Mouse (Mus musculus): Measurements from ENCODE around the gene Gm26992. TPM values are rescaled to one million over a fixed set of nuclear protein-coding genes. Genes with fewer than 3 reads are reported as not detected.
"Not testable (repeated sequence)": the region's sequence is repeated elsewhere in the genome, so short reads cannot be mapped to it uniquely, and the experiment has no call there.

Gene Gm26992
- polyA plus RNA-seq, 1 experiment from 2014 or later = not detected

DNA sequence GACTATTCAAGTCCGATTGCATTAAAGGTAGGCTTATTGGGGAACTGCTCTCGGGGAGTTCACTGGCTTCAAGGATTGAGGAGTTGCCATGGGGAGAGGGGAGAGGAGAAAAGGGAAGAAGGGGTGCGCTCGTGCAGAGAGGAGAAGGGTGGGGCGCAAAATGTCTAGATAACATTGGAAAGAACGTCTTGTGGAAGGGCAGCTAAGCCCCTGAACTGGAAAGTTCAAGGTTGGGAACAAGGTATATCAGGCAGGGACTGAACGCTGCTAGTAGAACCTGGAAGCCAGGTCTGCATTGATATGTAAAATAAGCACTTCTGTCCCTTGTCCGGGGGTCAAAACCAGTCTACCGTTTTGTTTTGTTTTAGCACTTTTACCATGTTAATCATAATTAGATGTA is 16.2 kb downstream of the Gm26992 start:
- no peak overlapping the region for H3K27ac ChIP-seq (ENCODE audit: low read depth, low read length)
- peaks cover 37% of the 10 kb centered on the region for H3K27me3 ChIP-seq (ENCODE audit: control insufficient read depth, insufficient read depth, low read length)
- no peak for ATAC-seq (replicated peaks; ENCODE audit: insufficient number of reproducible peaks, low FRiP score, low TSS enrichment)
- H3K36me3 ChIP-seq (ENCODE audit: control insufficient read depth, insufficient read depth, low read length) = no peaks in the 10 kb centered on the region
- no peak overlapping the region for H3K4me2 ChIP-seq
- H3K9me3 ChIP-seq (replicated peaks; ENCODE audit: control insufficient read depth, low read length) = no peaks in the 10 kb centered on the region
- H3K9ac ChIP-seq (ENCODE audit: low read depth, low read length) = no peak overlapping the region
- H3K4me1 ChIP-seq (ENCODE audit: control insufficient read depth, insufficient read depth, low read length) = no peaks in the 10 kb centered on the region
- 15% methylated on average over 9 of the region's 9 CpGs for WGBS (ENCODE audit: insufficient replicate concordance)
- no peak overlapping the region for H3K4me3 ChIP-seq (ENCODE audit: low read depth, low read length)

DNA sequence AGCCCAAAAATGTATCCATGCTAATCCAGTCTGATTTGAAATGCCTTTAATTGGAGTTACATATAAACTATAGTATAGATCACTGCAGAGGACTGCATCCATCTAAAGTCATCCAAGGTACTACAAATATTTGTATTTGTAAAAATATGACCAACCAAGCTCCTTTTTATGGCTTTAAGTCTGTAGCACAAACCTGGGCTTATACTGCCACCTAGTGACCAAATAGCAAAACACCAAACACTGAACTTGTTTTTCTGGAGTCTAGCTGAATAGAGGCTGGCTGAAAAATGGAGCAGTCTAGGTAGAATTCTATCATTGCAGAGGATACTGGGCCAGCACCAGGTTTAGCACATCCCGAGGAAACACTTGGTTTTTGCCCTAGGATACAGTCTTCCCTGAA is 19.0 kb downstream of the Gm26992 start:
- H3K27me3 ChIP-seq (ENCODE audit: control insufficient read depth, insufficient read depth, low read length) = peaks cover 36% of the 10 kb centered on the region
- H3K4me3 ChIP-seq (ENCODE audit: low read depth, low read length) = no peak overlapping the region
- WGBS (ENCODE audit: insufficient replicate concordance) = 4% methylated on average over 1 of the region's 1 CpGs

GRCm38 (mm10) chrX:103443755-103444154 is 21.9 kb downstream of the Gm26992 start:
- Histone ChIP-seq H3K9ac (ENCODE audit: low read depth, low read length) (no peak overlapping the region), H3K4me1 (ENCODE audit: control insufficient read depth, insufficient read depth, low read length) (no peaks in the 10 kb centered on the region), H3K27me3 (ENCODE audit: control insufficient read depth, insufficient read depth, low read length) (peaks cover 43% of the 10 kb centered on the region), H3K27ac (ENCODE audit: low read depth, low read length) (no peak overlapping the region), H3K4me2 (no peak overlapping the region), H3K4me3 (ENCODE audit: low read depth, low read length) (no peak overlapping the region), H3K9me3 (replicated peaks; ENCODE audit: control insufficient read depth, low read length) (no peaks in the 10 kb centered on the region), H3K36me3 (ENCODE audit: control insufficient read depth, insufficient read depth, low read length) (no peaks in the 10 kb centered on the region)
- no peak for ATAC-seq (replicated peaks; ENCODE audit: insufficient number of reproducible peaks, low FRiP score, low TSS enrichment)
- WGBS (ENCODE audit: insufficient replicate concordance) = 32% methylated on average over 7 of the region's 7 CpGs

More for the DNA sequence above, 19.0 kb downstream of the Gm26992 start:
- H3K27ac ChIP-seq (ENCODE audit: low read depth, low read length) = no peak overlapping the region
- H3K36me3 ChIP-seq (ENCODE audit: control insufficient read depth, insufficient read depth, low read length) = no peaks in the 10 kb centered on the region
- H3K4me1 ChIP-seq (ENCODE audit: control insufficient read depth, insufficient read depth, low read length) = no peaks in the 10 kb centered on the region
- no peaks in the 10 kb centered on the region for H3K9me3 ChIP-seq (replicated peaks; ENCODE audit: control insufficient read depth, low read length)
- no peak overlapping the region for H3K9ac ChIP-seq (ENCODE audit: low read depth, low read length)
- no peak for ATAC-seq (replicated peaks; ENCODE audit: insufficient number of reproducible peaks, low FRiP score, low TSS enrichment)
- H3K4me2 ChIP-seq = no peak overlapping the region

DNA sequence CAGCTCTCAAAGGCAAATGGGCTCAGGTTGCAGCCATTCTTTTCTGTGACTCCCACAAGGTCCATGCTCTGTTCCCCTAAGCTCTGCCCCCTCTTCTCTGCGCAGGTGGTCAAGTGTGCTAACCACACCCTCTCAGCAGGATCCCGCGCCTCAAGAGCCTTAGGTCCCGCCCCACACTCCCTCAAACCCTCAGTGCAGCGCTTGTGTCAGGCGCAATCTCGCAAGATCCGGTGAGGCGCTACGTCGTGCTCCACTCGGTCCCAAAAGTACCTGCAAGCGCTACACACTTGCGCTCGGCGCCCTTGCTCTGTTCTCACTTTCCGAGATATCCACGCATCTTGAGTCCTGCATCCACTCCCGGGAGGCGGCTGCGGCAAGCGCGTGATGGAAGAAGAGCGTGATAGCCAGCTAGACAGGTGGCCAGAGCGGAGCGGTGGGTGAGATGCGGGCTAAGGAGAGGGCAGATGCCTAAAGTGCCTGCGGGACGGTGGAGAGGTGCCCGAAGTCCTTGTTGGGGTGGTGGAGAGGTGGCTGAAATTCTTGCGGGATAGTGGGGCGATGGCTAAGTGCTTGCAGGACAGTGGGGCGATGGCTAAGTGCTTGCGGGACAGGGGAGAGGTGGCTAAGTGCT is 25.8 kb downstream of the Gm26992 start:
- peak overlapping the region; percentile 34; the same call in 1 of the 2 replicates for H3K9ac ChIP-seq (ENCODE audit: low read depth, low read length)
- H3K9me3 ChIP-seq (replicated peaks; ENCODE audit: control insufficient read depth, low read length) = no peaks in the 10 kb centered on the region
- WGBS (ENCODE audit: insufficient replicate concordance) = 9% methylated on average over 34 of the region's 34 CpGs
- peak overlapping the region; percentile 40 for H3K4me3 ChIP-seq (ENCODE audit: low read depth, low read length)
- peak overlapping the region; percentile 69 for H3K4me2 ChIP-seq
- H3K4me1 ChIP-seq (ENCODE audit: control insufficient read depth, insufficient read depth, low read length) = no peaks in the 10 kb centered on the region
- no peak overlapping the region for H3K27ac ChIP-seq (ENCODE audit: low read depth, low read length)
- peaks cover 34% of the 10 kb centered on the region for H3K27me3 ChIP-seq (ENCODE audit: control insufficient read depth, insufficient read depth, low read length)
- H3K36me3 ChIP-seq (ENCODE audit: control insufficient read depth, insufficient read depth, low read length) = no peaks in the 10 kb centered on the region
- ATAC-seq (replicated peaks; ENCODE audit: insufficient number of reproducible peaks, low FRiP score, low TSS enrichment) = no peak

GRCm38 (mm10) chrX:103448429-103448828 is 26.6 kb downstream of the Gm26992 start:
- H3K27ac ChIP-seq (ENCODE audit: low read depth, low read length); H3K4me1 ChIP-seq (ENCODE audit: control insufficient read depth, insufficient read depth, low read length); H3K9ac ChIP-seq (ENCODE audit: low read depth, low read length); H3K9me3 ChIP-seq (replicated peaks; ENCODE audit: control insufficient read depth, low read length); H3K36me3 ChIP-seq (ENCODE audit: control insufficient read depth, insufficient read depth, low read length); ATAC-seq (replicated peaks; ENCODE audit: insufficient number of reproducible peaks, low FRiP score, low TSS enrichment): not testable (repeated sequence)
- 36% methylated on average over 10 of the region's 13 CpGs for WGBS (ENCODE audit: insufficient replicate concordance)
- Histone ChIP-seq H3K4me2 (peak overlapping the region; percentile 69), H3K27me3 (ENCODE audit: control insufficient read depth, insufficient read depth, low read length) (peaks cover 28% of the 10 kb centered on the region), H3K4me3 (ENCODE audit: low read depth, low read length) (peak overlapping the region; percentile 40; the same call in 1 of the 2 replicates)

DNA sequence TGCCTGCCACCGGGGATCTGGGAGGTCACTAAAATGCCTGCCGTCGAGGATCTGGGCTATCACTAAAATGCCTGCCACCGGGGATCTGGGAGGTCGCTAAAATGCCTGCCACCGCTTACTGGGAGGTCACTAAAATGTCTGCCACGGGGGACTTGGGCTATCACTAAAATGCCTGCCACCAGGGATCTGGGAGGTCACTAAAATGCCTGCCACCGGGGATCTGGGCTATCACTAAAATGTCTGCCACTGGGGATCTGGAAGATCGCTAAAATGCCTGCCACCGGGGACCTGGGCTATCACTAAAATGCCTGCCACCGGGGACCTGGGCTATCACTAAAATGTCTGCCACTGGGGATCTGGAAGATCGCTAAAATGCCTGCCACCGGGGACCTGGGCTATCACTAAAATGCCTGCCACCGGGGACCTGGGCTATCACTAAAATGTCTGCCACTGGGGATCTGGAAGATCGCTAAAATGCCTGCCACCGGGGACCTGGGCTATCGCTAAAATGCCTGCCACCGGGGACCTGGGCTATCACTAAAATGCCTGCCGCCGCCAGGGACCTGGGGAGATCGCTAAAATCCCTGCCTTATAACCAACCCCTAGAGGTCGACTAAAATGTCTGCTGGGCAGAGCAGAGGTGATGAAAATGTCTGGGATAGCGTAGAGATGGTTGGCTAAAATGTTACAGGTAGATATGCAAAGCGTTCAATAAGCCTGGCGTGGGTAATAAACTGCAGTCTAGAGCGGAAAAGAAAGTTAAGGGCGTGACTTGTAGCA is 27.3 kb downstream of the Gm26992 start:
- ATAC-seq (replicated peaks; ENCODE audit: insufficient number of reproducible peaks, low FRiP score, low TSS enrichment); H3K4me2 ChIP-seq; H3K9ac ChIP-seq (ENCODE audit: low read depth, low read length); H3K9me3 ChIP-seq (replicated peaks; ENCODE audit: control insufficient read depth, low read length); H3K27ac ChIP-seq (ENCODE audit: low read depth, low read length); H3K4me3 ChIP-seq (ENCODE audit: low read depth, low read length); H3K4me1 ChIP-seq (ENCODE audit: control insufficient read depth, insufficient read depth, low read length); H3K36me3 ChIP-seq (ENCODE audit: control insufficient read depth, insufficient read depth, low read length): not testable (repeated sequence)
- H3K27me3 ChIP-seq (ENCODE audit: control insufficient read depth, insufficient read depth, low read length) = peaks cover 26% of the 10 kb centered on the region
- WGBS (ENCODE audit: insufficient replicate concordance) = 62% methylated on average over 18 of the region's 27 CpGs

DNA sequence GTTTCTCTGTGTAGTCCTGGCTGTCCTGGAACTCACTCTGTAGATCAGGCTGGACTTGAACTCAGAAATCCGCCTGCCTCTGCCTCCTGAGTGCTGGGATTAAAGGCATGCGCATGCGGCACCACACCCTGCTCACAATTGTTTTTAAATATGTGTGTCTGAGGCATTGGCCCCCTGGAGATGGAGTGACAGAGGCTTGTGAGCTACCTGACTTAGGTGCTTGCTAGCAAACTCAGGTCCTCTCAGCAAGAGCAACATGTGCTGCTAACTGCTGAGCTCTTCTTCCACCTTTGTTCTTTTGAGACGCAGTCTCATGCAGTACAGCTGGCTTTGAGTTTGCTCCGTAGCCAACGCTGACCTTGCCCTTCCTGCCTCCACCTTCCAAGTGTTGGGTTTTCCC is 31.0 kb downstream of the Gm26992 start:
- no peak overlapping the region for H3K27ac ChIP-seq (ENCODE audit: low read depth, low read length)
- H3K27me3 ChIP-seq (ENCODE audit: control insufficient read depth, insufficient read depth, low read length) = peaks cover 10% of the 10 kb centered on the region
- ATAC-seq (replicated peaks; ENCODE audit: insufficient number of reproducible peaks, low FRiP score, low TSS enrichment) = no peak
- no peaks in the 10 kb centered on the region for H3K9me3 ChIP-seq (replicated peaks; ENCODE audit: control insufficient read depth, low read length)
- WGBS (ENCODE audit: insufficient replicate concordance) = 73% methylated on average over 6 of the region's 6 CpGs
- no peak overlapping the region for H3K4me2 ChIP-seq
- H3K9ac ChIP-seq (ENCODE audit: low read depth, low read length) = no peak overlapping the region
- no peak overlapping the region for H3K4me3 ChIP-seq (ENCODE audit: low read depth, low read length)
- H3K4me1 ChIP-seq (ENCODE audit: control insufficient read depth, insufficient read depth, low read length) = no peaks in the 10 kb centered on the region
- H3K36me3 ChIP-seq (ENCODE audit: control insufficient read depth, insufficient read depth, low read length) = no peaks in the 10 kb centered on the region

- no peak for ATAC-seq (replicated peaks; ENCODE audit: insufficient number of reproducible peaks, low FRiP score, low TSS enrichment)
- Histone ChIP-seq H3K9me3 (replicated peaks; ENCODE audit: control insufficient read depth, low read length) (no peaks in the 10 kb centered on the region), H3K27me3 (ENCODE audit: control insufficient read depth, insufficient read depth, low read length) (no peaks in the 10 kb centered on the region), H3K4me3 (ENCODE audit: low read depth, low read length) (no peak overlapping the region), H3K4me1 (ENCODE audit: control insufficient read depth, insufficient read depth, low read length) (no peaks in the 10 kb centered on the region), H3K36me3 (ENCODE audit: control insufficient read depth, insufficient read depth, low read length) (no peaks in the 10 kb centered on the region), H3K9ac (ENCODE audit: low read depth, low read length) (no peak overlapping the region), H3K27ac (ENCODE audit: low read depth, low read length) (no peak overlapping the region), H3K4me2 (no peak overlapping the region)
- WGBS (ENCODE audit: insufficient replicate concordance) = 71% methylated on average over 5 of the region's 5 CpGs
Observed at GRCm38 (mm10) chrX:103460056-103460455, 38.2 kb downstream of the Gm26992 start.
